Mouse (Mus musculus) heart, embryonic 15.5 days (tissue): Measurements from ENCODE around the gene Ephb3. TPM values are rescaled to one million over a fixed set of nuclear protein-coding genes. Genes with fewer than 3 reads are reported as not detected.
"Not testable (repeated sequence)": the region's sequence is repeated elsewhere in the genome, so short reads cannot be mapped to it uniquely, and the experiment has no call there.

Source experiments
- ATAC-seq: fragments of 200-750 bp; cut with Nextera tagmentation; replicated peaks from 2 replicates; pipeline ENCODE4 v1.8.0; 2017; ENCODE audit warnings: low read depth, moderate TSS enrichment; ENCODE audit not compliant: insufficient number of reproducible peaks, insufficient read depth, low FRiP score
- H3K27ac ChIP-seq: fragments of 300-500 bp; sonication (generic); 2 replicates; pipeline ENCODE4 v1.5.1; 2015; ENCODE audit warnings: mild to moderate bottlenecking, inconsistent platforms
- H3K27me3 ChIP-seq: fragments of 300-500 bp; sonication (generic); 2 replicates; pipeline ENCODE4 v1.6.1; 2015; ENCODE audit warnings: inconsistent platforms
- H3K36me3 ChIP-seq: fragments of 300-500 bp; sonication (generic); 2 replicates; pipeline ENCODE4 v1.6.1; 2015; ENCODE audit warnings: mild to moderate bottlenecking, inconsistent platforms
- H3K4me1 ChIP-seq: fragments of 300-500 bp; sonication (generic); replicated peaks from 2 replicates; pipeline ENCODE4 v1.6.1; 2015; ENCODE audit warnings: inconsistent platforms
- H3K4me2 ChIP-seq: fragments of 300-500 bp; sonication (generic); 2 replicates; pipeline ENCODE4 v1.6.1; 2015; ENCODE audit warnings: inconsistent platforms, mild to moderate bottlenecking, moderate library complexity
- H3K4me3 ChIP-seq: fragments of 300-500 bp; sonication (generic); 2 replicates; pipeline ENCODE4 v1.5.1; 2015; ENCODE audit warnings: mild to moderate bottlenecking, inconsistent platforms
- H3K9ac ChIP-seq: fragments of 300-500 bp; sonication (generic); 2 replicates; pipeline ENCODE4 v1.6.1; 2015; ENCODE audit warnings: mild to moderate bottlenecking, inconsistent platforms
- H3K9me3 ChIP-seq: fragments of 300-500 bp; sonication (generic); replicated peaks from 2 replicates; pipeline ENCODE4 v1.6.1; 2016; ENCODE audit warnings: inconsistent platforms
- WGBS: fragments of 180-500 bp; shearing (Covaris S2); methylation state at CpG from one replicate; pipeline ENCODE4 v1.1.7; 2015; ENCODE audit warnings: mixed read lengths; 5-methylcytosine and 5-hydroxymethylcytosine counted together
- polyA plus RNA-seq: library from polyadenylated mRNA; unstranded; fragments of >200 nt; fragmentation: Nextera tagmentation; extraction: Ambion mirVana; gene quantifications from 2 replicates; pipeline ENCODE4 v1.2.1, GENCODE M21; 2015

Ephb3 gene
- polyA plus RNA-seq: 12.1 and 15.3 TPM in 2 replicates

DNA sequence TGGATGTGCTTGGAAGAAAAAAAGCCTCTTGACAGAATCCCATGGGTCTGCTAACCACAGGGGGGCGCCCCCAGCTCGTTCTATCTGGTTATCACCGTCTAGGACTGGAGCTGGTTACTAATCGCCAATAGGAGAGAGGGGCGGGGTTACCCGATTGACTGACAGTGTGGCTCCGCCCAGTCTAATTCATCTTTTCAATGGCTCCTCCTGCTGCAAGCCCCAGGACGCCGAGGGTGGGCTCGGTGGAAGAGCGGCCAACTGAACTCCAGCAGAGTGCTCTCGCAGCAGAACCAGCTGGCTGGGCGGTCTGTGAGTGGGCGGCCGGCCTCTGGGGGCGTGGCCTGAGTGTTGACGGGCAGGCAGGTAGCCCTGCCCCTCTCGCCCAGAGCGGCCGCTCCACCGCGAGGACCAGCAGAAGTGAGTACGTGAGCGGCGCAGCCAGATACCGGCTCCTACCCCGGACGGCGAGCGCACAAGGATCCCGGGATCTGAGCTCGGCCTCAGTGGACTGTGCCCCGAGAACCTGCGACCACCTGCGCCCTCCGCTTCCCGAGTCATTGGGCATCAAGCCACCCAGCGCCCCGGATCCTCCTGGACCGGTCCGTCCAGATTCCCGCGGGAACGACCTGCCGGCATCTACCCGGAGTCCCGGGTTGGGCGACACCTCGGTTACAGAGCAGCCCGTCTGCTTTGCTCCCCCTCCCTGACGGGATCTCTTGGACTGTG is at the start of gene Ephb3:
TSS of gene Ephb3 (plus strand) at position 389 of the 726 bp plus-strand sequence.
- Histone ChIP-seq H3K4me3 (peak within 1 kb of the TSS; percentile 76), H3K9ac (peak within 1 kb of the TSS; percentile 89), H3K9me3 (no peaks in the 10 kb centered on the region), H3K27me3 (no peaks in the 10 kb centered on the region), H3K4me1 (peaks cover 41% of the 10 kb centered on the region), H3K27ac (peak within 1 kb of the TSS; percentile 82), H3K4me2 (peak within 1 kb of the TSS; percentile 71), H3K36me3 (no peaks in the 10 kb centered on the region)
- ATAC-seq: peak; percentile 97
- under 1% methylated on average over 51 of the region's 51 CpGs for WGBS

DNA sequence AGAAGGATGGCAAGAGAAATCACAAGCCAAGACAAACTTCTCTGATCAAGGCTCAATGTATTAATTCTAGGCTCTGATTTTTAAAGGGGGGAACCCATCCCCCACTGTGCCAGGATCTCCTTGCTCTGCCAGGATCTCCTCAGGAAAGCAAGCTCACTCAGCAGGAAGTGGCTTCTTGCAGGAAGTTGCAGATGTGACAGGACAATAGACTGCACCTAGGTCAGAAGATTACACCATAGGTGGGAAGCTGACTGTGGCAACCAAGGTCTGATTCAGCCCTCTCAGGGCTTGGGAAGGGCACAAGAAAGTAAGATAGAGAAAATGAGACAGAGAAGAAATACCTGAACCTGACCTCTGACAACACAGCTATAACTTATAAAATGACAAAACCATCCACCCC is 48.3 kb upstream of the Ephb3 start:
- H3K27ac ChIP-seq, H3K27me3 ChIP-seq, H3K4me1 ChIP-seq, H3K9me3 ChIP-seq, H3K4me2 ChIP-seq, ATAC-seq, H3K9ac ChIP-seq, H3K36me3 ChIP-seq, H3K4me3 ChIP-seq: not testable (repeated sequence)

DNA sequence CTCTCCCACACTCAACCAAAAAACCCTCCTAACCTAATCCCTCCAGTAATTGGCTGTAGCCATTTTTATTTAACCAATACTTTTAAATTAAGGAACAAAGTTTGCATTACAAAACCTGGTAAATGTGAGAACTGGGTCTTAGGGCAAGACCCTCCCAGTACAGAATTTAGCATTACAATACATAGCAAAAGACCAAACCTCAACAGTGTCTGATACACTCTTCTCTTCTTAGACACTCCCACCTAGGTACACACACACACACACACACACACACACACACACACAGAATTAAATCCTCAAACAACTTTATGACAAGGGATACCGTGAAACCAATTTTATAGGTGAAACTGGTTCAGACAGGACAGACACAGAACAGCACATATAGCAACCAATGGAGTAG is 45.3 kb upstream of the Ephb3 start:
- not testable (repeated sequence) for H3K4me1 ChIP-seq, H3K4me3 ChIP-seq, H3K9me3 ChIP-seq, H3K36me3 ChIP-seq, ATAC-seq, H3K27ac ChIP-seq, H3K9ac ChIP-seq, H3K4me2 ChIP-seq, H3K27me3 ChIP-seq
- WGBS: 84% methylated on average over 1 of the region's 1 CpGs

DNA sequence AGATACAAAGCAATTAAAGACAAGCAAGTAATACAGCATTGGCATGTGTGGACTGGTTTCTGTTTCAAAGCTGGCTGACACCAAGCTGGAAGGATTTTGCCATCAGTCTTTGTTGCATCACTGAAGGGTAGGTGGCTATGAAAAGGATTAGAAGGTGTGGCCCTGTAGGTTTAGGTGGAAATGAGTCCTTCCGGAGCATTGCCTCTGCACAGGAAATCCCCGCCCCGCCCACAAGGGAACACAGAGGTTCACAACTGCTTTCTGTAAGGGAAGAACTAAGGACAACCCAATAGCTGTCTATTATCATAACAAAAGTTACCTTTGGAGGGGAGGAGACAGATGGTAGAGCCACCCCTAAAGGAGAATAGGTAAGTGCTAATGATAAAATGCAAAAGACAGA is 41.1 kb upstream of the Ephb3 start:
- not testable (repeated sequence) for H3K4me1 ChIP-seq

DNA sequence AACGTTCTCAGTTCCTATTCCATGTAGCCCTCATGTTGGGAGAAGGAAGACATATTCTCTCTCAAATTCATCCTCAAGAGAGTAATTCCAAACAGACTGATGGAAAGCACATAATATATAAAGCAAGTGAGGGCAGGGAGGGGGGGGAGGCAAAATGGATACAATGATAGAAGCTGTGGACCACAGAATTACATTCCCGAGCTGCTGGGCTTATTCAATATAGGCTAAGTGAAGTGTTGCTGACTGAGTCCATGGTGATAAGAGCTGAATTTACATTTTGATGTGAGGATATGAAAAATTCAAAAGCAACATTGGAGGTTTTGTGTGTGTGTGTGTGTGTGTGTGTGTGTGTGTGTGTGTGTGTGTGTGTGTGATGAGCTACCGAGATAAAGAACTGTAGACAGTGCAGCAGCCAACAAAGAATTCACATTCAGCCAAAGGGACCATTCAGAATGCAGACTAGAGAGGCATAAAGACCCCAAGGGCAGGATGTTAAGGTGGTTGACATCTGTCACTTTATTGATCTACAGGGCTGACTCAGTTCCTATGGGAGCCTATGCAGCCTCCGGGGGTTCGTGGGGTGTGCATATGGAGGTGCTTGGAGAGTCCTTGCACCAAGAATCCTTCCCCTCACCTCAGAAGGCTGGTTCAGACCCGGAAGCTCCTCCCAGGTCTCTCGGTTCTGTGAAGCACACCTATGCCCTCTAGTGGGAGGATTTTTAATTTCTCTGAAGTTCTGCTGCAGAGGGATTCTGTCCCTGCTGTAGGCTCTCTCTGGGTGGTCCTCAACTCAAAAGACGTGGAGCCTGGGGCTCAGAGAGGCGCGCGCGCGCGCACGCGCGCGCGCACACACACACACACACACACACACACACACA is 39.0 kb upstream of the Ephb3 start:
- not testable (repeated sequence) for H3K9me3 ChIP-seq, H3K9ac ChIP-seq, H3K4me1 ChIP-seq, H3K4me2 ChIP-seq, H3K27me3 ChIP-seq, H3K27ac ChIP-seq, H3K4me3 ChIP-seq, H3K36me3 ChIP-seq, ATAC-seq
- 27% methylated on average over 12 of the region's 19 CpGs for WGBS

More for the DNA sequence above, 41.1 kb upstream of the Ephb3 start:
- not testable (repeated sequence) for ATAC-seq, H3K9ac ChIP-seq, H3K9me3 ChIP-seq, H3K27ac ChIP-seq, H3K4me3 ChIP-seq, H3K27me3 ChIP-seq, H3K36me3 ChIP-seq, H3K4me2 ChIP-seq
- WGBS: 78% methylated on average over 3 of the region's 3 CpGs

DNA sequence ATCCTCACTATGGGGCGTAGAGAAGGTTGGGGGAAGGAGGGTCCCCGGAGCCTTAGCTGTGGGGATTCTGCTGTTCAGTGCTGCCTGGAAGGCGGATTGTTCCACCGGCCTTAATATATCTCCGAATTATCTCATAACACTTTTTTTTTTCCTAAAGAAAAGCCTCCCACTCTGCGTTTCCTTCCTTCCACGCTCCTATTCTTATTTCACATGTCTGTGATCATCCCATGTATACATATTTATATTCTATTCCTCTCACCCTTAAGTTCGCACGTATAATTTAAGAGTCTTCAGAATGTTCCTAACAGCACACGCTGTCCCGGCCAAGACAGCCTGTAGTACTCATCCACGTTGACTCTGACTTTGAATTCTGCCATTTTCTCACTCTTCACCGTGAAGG is 35.8 kb upstream of the Ephb3 start:
- H3K27me3 ChIP-seq: no peaks in the 10 kb centered on the region
- no peak for ATAC-seq
- H3K4me1 ChIP-seq: no peaks in the 10 kb centered on the region
- no peak overlapping the region for H3K9ac ChIP-seq
- no peak overlapping the region for H3K4me3 ChIP-seq
- H3K9me3 ChIP-seq: no peaks in the 10 kb centered on the region
- H3K36me3 ChIP-seq: no peaks in the 10 kb centered on the region
- 82% methylated on average over 13 of the region's 13 CpGs for WGBS
- no peak overlapping the region for H3K4me2 ChIP-seq
- H3K27ac ChIP-seq: no peak overlapping the region

DNA sequence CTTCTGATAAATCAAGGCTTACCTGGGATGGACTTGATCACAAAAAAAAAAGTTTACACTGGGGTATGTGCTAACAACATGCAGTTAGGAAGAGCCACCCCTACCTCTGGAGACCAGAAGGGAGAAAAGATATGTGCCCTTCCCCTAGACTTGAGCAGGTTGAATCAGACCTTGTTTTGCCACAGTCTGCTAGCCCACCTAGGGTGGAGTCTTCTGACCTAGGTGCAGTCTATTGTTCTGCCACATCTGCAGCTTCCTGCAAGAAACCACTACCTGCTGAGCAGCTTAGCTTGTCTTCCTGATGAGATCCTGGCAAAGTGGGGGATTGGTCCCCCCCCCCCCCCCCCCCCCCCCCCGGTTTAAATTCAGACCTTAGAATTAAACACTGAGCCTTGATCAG is 29.3 kb upstream of the Ephb3 start:
- no peak overlapping the region for H3K4me3 ChIP-seq
- no peak overlapping the region for H3K27ac ChIP-seq
- H3K4me1 ChIP-seq: no peaks in the 10 kb centered on the region
- no peaks in the 10 kb centered on the region for H3K36me3 ChIP-seq
- ATAC-seq: no peak
- H3K9ac ChIP-seq: no peak overlapping the region
- no peaks in the 10 kb centered on the region for H3K9me3 ChIP-seq
- no peak overlapping the region for H3K4me2 ChIP-seq
- 0% methylated on average over 1 of the region's 1 CpGs for WGBS
- no peaks in the 10 kb centered on the region for H3K27me3 ChIP-seq

DNA sequence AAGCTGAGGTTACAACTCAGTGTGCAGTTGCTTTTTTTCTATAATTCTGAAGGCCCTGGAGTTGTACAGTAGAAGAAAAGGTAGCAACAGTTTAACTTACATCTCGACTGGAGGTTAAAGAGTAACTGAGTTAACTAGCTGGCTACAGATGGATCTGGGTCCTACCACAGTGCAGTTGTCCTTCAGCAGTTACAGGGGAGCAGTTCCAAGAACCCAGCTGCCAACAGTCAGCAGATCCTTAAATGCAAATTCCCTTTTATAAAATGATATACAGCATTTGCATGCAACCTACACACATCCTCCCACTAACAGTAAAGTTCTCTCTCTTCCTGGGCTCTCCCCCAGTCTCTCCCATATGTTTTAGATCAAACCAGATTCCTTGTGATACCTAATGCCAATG is 22.4 kb upstream of the Ephb3 start:
- WGBS: 72% methylated on average over 1 of the region's 1 CpGs
- Histone ChIP-seq H3K36me3 (no peaks in the 10 kb centered on the region), H3K9ac (no peak overlapping the region), H3K27ac (no peak overlapping the region), H3K4me1 (no peaks in the 10 kb centered on the region), H3K9me3 (no peaks in the 10 kb centered on the region), H3K27me3 (no peaks in the 10 kb centered on the region), H3K4me2 (no peak overlapping the region), H3K4me3 (no peak overlapping the region)
- ATAC-seq: no peak

DNA sequence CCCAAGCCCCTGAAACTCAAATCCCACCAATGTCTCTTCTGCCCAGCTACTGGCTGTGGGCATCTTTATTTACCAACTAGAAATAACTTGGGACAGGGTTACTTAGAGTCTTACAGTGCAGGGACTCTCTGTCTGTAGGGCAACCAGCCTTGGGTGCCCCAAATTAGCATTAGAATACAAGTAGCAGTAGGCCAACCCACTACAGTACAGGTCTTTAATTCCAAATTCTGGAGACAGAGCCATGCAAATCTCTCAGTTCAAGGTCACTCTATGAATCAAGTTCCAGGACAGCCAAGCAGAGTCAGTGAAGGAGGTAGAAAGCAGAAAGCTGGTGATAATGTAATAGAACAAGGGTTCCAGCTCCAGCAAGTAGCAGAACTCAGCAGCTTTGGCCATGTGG is 19.9 kb upstream of the Ephb3 start:
- ATAC-seq: no peak

DNA sequence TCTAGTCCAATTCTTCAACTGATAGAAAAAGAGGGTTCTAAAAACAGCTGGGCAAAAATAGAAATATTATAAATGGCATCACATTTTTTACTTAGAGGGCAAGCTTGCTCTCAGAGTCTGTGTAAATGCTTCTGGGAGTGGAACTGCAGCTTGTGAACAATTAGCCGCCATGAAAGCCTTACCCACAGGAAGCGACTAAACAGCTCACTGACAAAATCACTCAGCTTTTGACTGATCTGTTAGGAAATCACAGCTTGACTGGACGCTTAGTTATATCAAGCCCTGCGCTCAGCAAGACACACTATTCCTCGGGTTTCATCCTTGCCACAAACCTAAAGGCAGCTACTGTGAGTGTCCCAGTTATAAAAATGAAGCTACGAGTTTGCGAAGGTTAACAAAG is 17.0 kb upstream of the Ephb3 start:
- H3K9ac ChIP-seq: no peak overlapping the region
- 0 out of 2 replicates have a peak overlapping the region, but pooled peaks have one; percentile 26 for H3K27ac ChIP-seq
- H3K36me3 ChIP-seq: no peaks in the 10 kb centered on the region
- H3K4me2 ChIP-seq: no peak overlapping the region
- peaks cover 5% of the 10 kb centered on the region for H3K4me1 ChIP-seq
- no peaks in the 10 kb centered on the region for H3K27me3 ChIP-seq
- H3K9me3 ChIP-seq: no peaks in the 10 kb centered on the region
- WGBS: 48% methylated on average over 7 of the region's 7 CpGs
- H3K4me3 ChIP-seq: no peak overlapping the region
- no peak for ATAC-seq

More for the DNA sequence above, 19.9 kb upstream of the Ephb3 start:
- Histone ChIP-seq H3K27ac (no peak overlapping the region), H3K9ac (no peak overlapping the region), H3K36me3 (no peaks in the 10 kb centered on the region), H3K27me3 (no peaks in the 10 kb centered on the region), H3K4me3 (no peak overlapping the region), H3K4me1 (peaks cover 5% of the 10 kb centered on the region), H3K9me3 (no peaks in the 10 kb centered on the region), H3K4me2 (no peak overlapping the region)

DNA sequence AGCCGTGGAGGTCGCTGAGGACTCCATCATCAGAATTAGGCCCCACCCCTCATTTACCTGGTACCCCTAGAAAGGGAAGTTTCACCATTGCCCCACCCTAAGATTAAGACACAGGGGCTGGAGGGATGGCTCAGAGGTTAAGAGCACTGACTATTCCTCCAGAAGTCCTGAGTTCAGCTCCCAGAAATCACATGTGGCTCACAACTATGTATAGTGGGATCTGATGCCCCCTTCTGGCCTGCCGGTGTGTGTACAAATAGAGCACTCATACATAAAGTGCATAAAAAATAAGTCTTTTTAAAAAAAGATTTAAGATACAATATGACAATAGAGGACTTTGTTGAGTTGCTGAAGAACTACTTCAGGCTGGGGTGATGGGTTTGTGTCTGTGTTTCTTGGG is 16.2 kb upstream of the Ephb3 start:
- H3K9me3 ChIP-seq: no peaks in the 10 kb centered on the region
- ATAC-seq: no peak
- no peak overlapping the region for H3K9ac ChIP-seq
- H3K4me3 ChIP-seq: no peak overlapping the region
- H3K36me3 ChIP-seq: no peaks in the 10 kb centered on the region
- H3K4me1 ChIP-seq: peaks cover 5% of the 10 kb centered on the region
- no peak overlapping the region for H3K27ac ChIP-seq
- 76% methylated on average over 3 of the region's 3 CpGs for WGBS
- no peaks in the 10 kb centered on the region for H3K27me3 ChIP-seq
- no peak overlapping the region for H3K4me2 ChIP-seq
